Mouse (Mus musculus) retina, postnatal 1 day (tissue): ENCODE measurements around the gene Scgb1b12.
"Not testable (repeated sequence)": the region's sequence is repeated elsewhere in the genome, so short reads cannot be mapped to it uniquely, and the experiment has no call there.

ENCODE experiments used
- DNase-seq: peaks from one replicate; pipeline ENCODE4 v3.0.0-alpha.2; 2012

Gene Scgb1b12

GRCm38 (mm10) chr7:32333882-32334281 lies at the start of gene Scgb1b12:
Gene Scgb1b12, plus strand, starts transcription at chr7:32334182.
- not testable (repeated sequence) for DNase-seq

GRCm38 (mm10) chr7:32327145-32327544 lies 6.8 kb upstream of the Scgb1b12 start, which contains the start of gene Scgb2b12:
Gene Scgb2b12, minus strand, starts transcription at chr7:32327245.
- DNase-seq = not testable (repeated sequence)
